Mouse (Mus musculus): ENCODE measurements around the gene Lrrc8d.

GRCm38 (mm10) chr5:105699141-105700069, at the start of gene Lrrc8d:
- TF ChIP-seq CTCF (IDR thresholded peaks at IDR 0.05; ENCODE audit: low read depth) (no peak; the same call in 1 of the 2 replicates), EP300 (IDR thresholded peaks at IDR 0.05; ENCODE audit: low read depth) (0 out of 2 replicates have a peak, but pooled peaks have one; percentile 5)

Measured in liver, postnatal 0 days (tissue).